Mouse (Mus musculus) MEL (cell line): ENCODE results near the gene Suclg2. TPM values are rescaled to one million over a fixed set of nuclear protein-coding genes. Genes with fewer than 3 reads are reported as not detected.

Experiments used
- DNase-seq: peaks from one replicate; pipeline ENCODE4 v3.0.0; 2011; ENCODE audit warnings: low read depth, low spot score
- H3K27ac ChIP-seq: 2 replicates; pipeline ENCODE4 v1.5.1; 2012; ENCODE audit warnings: low read depth, mild to moderate bottlenecking, control low read depth, low read length, moderate library complexity; ENCODE audit not compliant: control insufficient read depth
- H3K27me3 ChIP-seq, 2 experiments: fragments of 150-350 bp in 1 of 2; sonication (generic) in 1 of 2; 2 replicates each; pipeline ENCODE4 v1.6.1; 2012; ENCODE audit warnings: low read length in 2 of 2, mild to moderate bottlenecking in 2 of 2, improper control_type of control experiment in 1 of 2, moderate library complexity in 1 of 2; ENCODE audit not compliant: insufficient read depth in 2 of 2, control insufficient read depth in 1 of 2
- H3K36me3 ChIP-seq, 2 experiments: 2 replicates each; pipeline ENCODE4 v1.6.1; 2012 to 2014; ENCODE audit warnings: low read length in 2 of 2, improper control_type of control experiment in 1 of 2, inconsistent platforms in 1 of 2, mild to moderate bottlenecking in 1 of 2; ENCODE audit not compliant: insufficient read depth in 2 of 2, control insufficient read depth in 1 of 2
- H3K4me1 ChIP-seq, 2 experiments: fragments of 150-350 bp in 1 of 2; sonication (generic) in 1 of 2; 2 replicates each; pipeline ENCODE4 v1.6.1; 2012; ENCODE audit warnings: low read length in 2 of 2, improper control_type of control experiment in 1 of 2, mild to moderate bottlenecking in 1 of 2; ENCODE audit not compliant: insufficient read depth in 2 of 2, control insufficient read depth in 1 of 2
- H3K4me3 ChIP-seq, 2 experiments: fragments of 150-350 bp in 1 of 2; sonication (generic) in 1 of 2; 2 replicates each; pipeline ENCODE4 v1.5.1; 2012; ENCODE audit warnings: low read depth in 2 of 2, low read length in 2 of 2, mild to moderate bottlenecking in 2 of 2, moderate library complexity in 2 of 2, control low read depth in 1 of 2, improper control_type of control experiment in 1 of 2; ENCODE audit not compliant: control insufficient read depth in 1 of 2, insufficient read depth in 1 of 2
- H3K79me2 ChIP-seq: 2 replicates; pipeline ENCODE4 v1.6.1; 2012; ENCODE audit warnings: mild to moderate bottlenecking, low read length, moderate library complexity; ENCODE audit not compliant: control insufficient read depth, poor library complexity, insufficient read depth
- H3K9ac ChIP-seq: 2 replicates; pipeline ENCODE4 v1.6.1; 2012; ENCODE audit warnings: low read depth, mild to moderate bottlenecking, control low read depth, low read length, moderate library complexity; ENCODE audit not compliant: control insufficient read depth, poor library complexity, severe bottlenecking
- H3K9me3 ChIP-seq: fragments of 150-350 bp; sonication (generic); replicated peaks from 2 replicates; pipeline ENCODE4 v1.6.1; 2012; ENCODE audit warnings: mild to moderate bottlenecking, low read length, improper control_type of control experiment, moderate library complexity; ENCODE audit not compliant: insufficient read depth
- BHLHE40 ChIP-seq: IDR thresholded peaks from 2 replicates; pipeline ENCODE4 v1.6.1; 2012; ENCODE audit warnings: low read depth, mild to moderate bottlenecking, inconsistent platforms, low read length, improper control_type of control experiment, borderline replicate concordance
- ELF1 ChIP-seq: IDR thresholded peaks from 2 replicates; pipeline ENCODE4 v1.6.1; 2014; ENCODE audit warnings: low read depth, mild to moderate bottlenecking, inconsistent platforms, low read length, improper control_type of control experiment, moderate library complexity
- ETS1 ChIP-seq: IDR thresholded peaks from 2 replicates; pipeline ENCODE4 v1.6.1; 2012; ENCODE audit warnings: low read depth, mild to moderate bottlenecking, inconsistent platforms, low read length, improper control_type of control experiment, moderate library complexity
- GABPA ChIP-seq: IDR thresholded peaks from 2 replicates; pipeline ENCODE4 v1.6.1; 2012; ENCODE audit warnings: low read depth, mild to moderate bottlenecking, inconsistent platforms, low read length, improper control_type of control experiment, moderate library complexity
- HCFC1 ChIP-seq: IDR thresholded peaks from 2 replicates; pipeline ENCODE4 v1.6.1; 2012; ENCODE audit warnings: low read depth, mild to moderate bottlenecking, inconsistent platforms, low read length, improper control_type of control experiment, moderate library complexity
- MAFK ChIP-seq: IDR thresholded peaks from 2 replicates; pipeline ENCODE4 v1.6.1; 2011; ENCODE audit warnings: low read depth, mild to moderate bottlenecking, low read length, improper control_type of control experiment, borderline replicate concordance
- MAX ChIP-seq: IDR thresholded peaks from 2 replicates; pipeline ENCODE4 v1.6.1; 2011; ENCODE audit warnings: low read length, improper control_type of control experiment
- MYC ChIP-seq: IDR thresholded peaks from 2 replicates; pipeline ENCODE4 v1.6.1; 2011; ENCODE audit warnings: low read depth, mild to moderate bottlenecking, low read length, improper control_type of control experiment, moderate library complexity
- NELFE ChIP-seq: IDR thresholded peaks from 2 replicates; pipeline ENCODE4 v1.6.1; 2011; ENCODE audit warnings: low read depth, low read length, improper control_type of control experiment
- POLR2AphosphoS5 ChIP-seq: IDR thresholded peaks from 2 replicates; pipeline ENCODE4 v1.6.1; 2012; ENCODE audit warnings: low read depth, borderline replicate concordance, mild to moderate bottlenecking, inconsistent platforms, low read length, moderate library complexity, mixed read lengths
- RAD21 ChIP-seq: IDR thresholded peaks from 2 replicates; pipeline ENCODE4 v1.6.1; 2011; ENCODE audit warnings: mild to moderate bottlenecking, low read depth, low read length, improper control_type of control experiment
- RCOR1 ChIP-seq: IDR thresholded peaks from 2 replicates; pipeline ENCODE4 v1.6.1; 2012; ENCODE audit warnings: low read depth, mild to moderate bottlenecking, inconsistent platforms, low read length, improper control_type of control experiment
- SIN3A ChIP-seq: IDR thresholded peaks from 2 replicates; pipeline ENCODE4 v1.6.1; 2012; ENCODE audit warnings: low read length, improper control_type of control experiment, inconsistent platforms
- SMC3 ChIP-seq: IDR thresholded peaks from 2 replicates; pipeline ENCODE4 v1.6.1; 2011; ENCODE audit warnings: low read depth, low read length, improper control_type of control experiment
- TBP ChIP-seq: IDR thresholded peaks from 2 replicates; pipeline ENCODE4 v1.8.0; 2011; ENCODE audit warnings: low read depth, low read length, improper control_type of control experiment
- TCF12 ChIP-seq: IDR thresholded peaks from 2 replicates; pipeline ENCODE4 v1.6.1; 2014; ENCODE audit warnings: low read depth, mild to moderate bottlenecking, inconsistent platforms, low read length, improper control_type of control experiment, moderate library complexity
- UBTF ChIP-seq: IDR thresholded peaks from 2 replicates; pipeline ENCODE4 v1.6.1; 2012; ENCODE audit warnings: low read depth, mild to moderate bottlenecking, inconsistent platforms, low read length, improper control_type of control experiment, moderate library complexity, borderline replicate concordance; ENCODE audit not compliant: insufficient read depth
- ZMIZ1 ChIP-seq: IDR thresholded peaks from 2 replicates; pipeline ENCODE4 v1.6.1; 2012; ENCODE audit warnings: low read depth, mild to moderate bottlenecking, inconsistent platforms, low read length, improper control_type of control experiment, moderate library complexity
- polyA plus RNA-seq, 2 experiments: library from polyadenylated mRNA; stranded (reverse) in 1 of 2; unstranded in 1 of 2; fragments of >175 nt in 1 of 2; fragments of >200 nt in 1 of 2; gene quantifications; 2 replicates each; pipeline versions ENCODE4 v1.2.1 to v1.2.4; 2012; ENCODE audit warnings: low replicate concordance in 2 of 2, low read depth in 1 of 2; ENCODE audit not compliant: insufficient read length in 2 of 2, insufficient read depth in 1 of 2, missing spikeins in 1 of 2
- total RNA-seq: library from RNA; depleted of rRNA; stranded (reverse); fragments of 300-350 nt; gene quantifications from 2 replicates; pipeline ENCODE4 v1.2.3, GENCODE M21; 2012

Gene Suclg2
- total and polyA plus RNA-seq, 3 experiments = 40.0 to 46.5 TPM; not detected in 1

DNA sequence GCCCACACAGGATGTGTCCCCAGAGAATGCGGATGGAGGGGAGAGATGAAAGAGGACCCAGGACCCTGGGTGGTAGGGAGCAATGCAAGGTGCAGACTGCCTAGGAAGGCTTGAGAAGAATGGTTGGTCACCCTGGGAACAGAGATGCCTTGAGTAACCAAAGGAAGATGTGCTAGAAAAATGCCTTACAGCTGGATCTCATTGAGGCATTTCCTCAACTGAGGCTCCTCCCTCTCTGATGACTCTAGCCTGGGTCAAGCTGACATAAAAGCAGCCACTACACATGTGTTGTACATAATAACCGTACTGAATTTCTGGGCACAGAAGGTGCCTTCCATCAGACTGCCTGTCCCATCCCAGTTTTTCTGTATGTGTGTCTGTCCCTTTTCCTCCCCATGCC lies 227.6 kb downstream of the Suclg2 start:
- no peaks in the 10 kb centered on the region for H3K4me1 ChIP-seq
- H3K79me2 ChIP-seq = no peaks in the 10 kb centered on the region
- no peak overlapping the region for H3K27ac ChIP-seq
- H3K27me3 ChIP-seq = no peaks in the 10 kb centered on the region
- no peaks in the 10 kb centered on the region for H3K9me3 ChIP-seq
- DNase-seq = no peak
- TF ChIP-seq RAD21 (no peak), ELF1 (no peak), ZMIZ1 (no peak), POLR2AphosphoS5 (no peak), MAFK (no peak), SIN3A (no peak), GABPA (no peak), NELFE (no peak), BHLHE40 (no peak), RCOR1 (no peak)
- H3K36me3 ChIP-seq = no peaks in the 10 kb centered on the region; a peak in 1 of 4 replicates
- no peak overlapping the region for H3K4me3 ChIP-seq
- no peak overlapping the region for H3K9ac ChIP-seq

DNA sequence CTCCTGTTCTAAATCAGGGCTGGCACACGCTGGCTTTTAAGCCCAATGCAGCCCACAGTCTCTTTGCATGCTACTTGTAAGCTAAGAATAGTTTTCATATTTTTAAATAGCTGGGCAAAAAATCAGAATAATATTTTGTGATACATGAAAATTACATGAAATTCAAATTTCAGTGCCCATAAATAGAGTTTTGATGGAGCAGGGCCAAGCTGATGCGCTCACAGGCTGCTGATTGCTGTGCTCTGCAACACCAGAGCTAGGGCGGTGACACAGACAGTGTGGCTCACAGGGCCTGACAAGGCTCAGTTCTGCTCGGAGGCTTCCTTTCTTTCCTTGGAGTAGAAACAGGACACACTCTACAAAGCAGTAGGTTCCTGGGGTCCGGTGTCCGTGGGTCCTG lies 232.8 kb downstream of the Suclg2 start:
- no peaks in the 10 kb centered on the region for H3K4me1 ChIP-seq
- H3K9ac ChIP-seq = no peak overlapping the region
- H3K27ac ChIP-seq = no peak overlapping the region
- H3K36me3 ChIP-seq = no peaks in the 10 kb centered on the region
- DNase-seq = no peak
- no peaks in the 10 kb centered on the region for H3K9me3 ChIP-seq
- no peak overlapping the region for H3K4me3 ChIP-seq
- H3K79me2 ChIP-seq = no peaks in the 10 kb centered on the region
- no peak for TF ChIP-seq MAX
- TF ChIP-seq RCOR1 = no peak
- TF ChIP-seq TBP = no peak
- TF ChIP-seq ELF1 = no peak
- TF ChIP-seq HCFC1 = no peak
- TF ChIP-seq UBTF = no peak
- no peak for TF ChIP-seq ETS1
- TF ChIP-seq SMC3 = no peak
- no peak for TF ChIP-seq TCF12
- TF ChIP-seq MYC = no peak
- H3K27me3 ChIP-seq = no peaks in the 10 kb centered on the region
